9 mouse cellular contexts compared by ENCODE assay signal in genomic region chr14:122453996-122454738, GRCm38 (mm10). TPM values are rescaled to one million over a fixed set of nuclear protein-coding genes. Genes with fewer than 3 reads are reported as not detected.
DNase-seq lines count a peak whose midpoint lies in the region; ATAC-seq and TF ChIP-seq lines count a peak whose summit lies in the region.
"Had no signal": no experiment of that assay in that cellular context is flagged by ENCODE, and none has a peak within 500 bp of the region (broad histone marks: within the 10 kb centered on the region; RNA-seq: fewer than 3 reads in every experiment).

No protein-coding gene starts in this region.

- no peak for TF ChIP-seq CTCF in left cerebral cortex, adult 2 months (IDR thresholded peaks at IDR 0.05)

- H3K4me2 ChIP-seq in embryonic facial prominence, embryonic 15.5 days (replicated peaks), result peak overlapping the region; percentile 46; the same call in 1 of the 2 replicates
- H3K4me2 ChIP-seq in limb, embryonic 11.5 days (ENCODE audit: low read depth, severe bottlenecking), result peak overlapping the region; percentile 49; the same call in 1 of the 2 replicates
- peak overlapping the region; percentile 27; the same call in 1 of the 2 replicates for H3K4me2 ChIP-seq in neural tube, embryonic 14.5 days (ENCODE audit: low read depth, low read length)

- peak overlapping the region; percentile 52 for H3K27ac ChIP-seq in left cerebral cortex, adult 2 months
- H3K27ac ChIP-seq in embryonic facial prominence, embryonic 15.5 days (replicated peaks), result no peak overlapping the region
- no peak overlapping the region; the same call in 1 of the 2 replicates for H3K27ac ChIP-seq in limb, embryonic 11.5 days (replicated peaks; ENCODE audit: low read depth, low read length)
- no peak overlapping the region for H3K27ac ChIP-seq in neural tube, embryonic 14.5 days (ENCODE audit: low read depth, low read length)

- H3K9ac ChIP-seq in embryonic facial prominence, embryonic 15.5 days, result no peak overlapping the region
- no peak overlapping the region for H3K9ac ChIP-seq in limb, embryonic 11.5 days (ENCODE audit: low read length)
- no peak overlapping the region for H3K9ac ChIP-seq in neural tube, embryonic 14.5 days (replicated peaks; ENCODE audit: low read depth, low read length)

- H3K36me3 ChIP-seq in embryonic facial prominence, embryonic 15.5 days, result no peaks in the 10 kb centered on the region
- no peaks in the 10 kb centered on the region for H3K36me3 ChIP-seq in limb, embryonic 11.5 days (ENCODE audit: control insufficient read depth, insufficient read depth, low read length)
- H3K36me3 ChIP-seq in neural tube, embryonic 14.5 days (ENCODE audit: control insufficient read depth, insufficient read depth, low read length), result no peaks in the 10 kb centered on the region

- intact Hi-C loops in left cerebral cortex, adult 2 months (cut with DNase I), result loop anchor here (1.0 kb wide), 1 partner anchor 224 kb away; no protein-coding TSS in a partner anchor
- intact Hi-C loops in left cerebral cortex, postnatal 36 days (cut with DNase I), result loop anchor here (2.0 to 5.0 kb wide), 3 partner anchors 15 to 47 kb away; no protein-coding TSS in a partner anchor

- no peak for DNase-seq in left cerebral cortex, adult 2 months (ENCODE audit: extremely low spot score in 1 of 2, low spot score in 2 of 2)
- no peak for DNase-seq in left cerebral cortex, adult 18-20 months (ENCODE audit: low spot score in 2 of 2)
- no peak for DNase-seq in limb, embryonic 11.5 days (ENCODE audit: low spot score)
- DNase-seq in adrenal gland, postnatal 14 days, result no peak
- DNase-seq in MN1 (ENCODE audit: low spot score), result no peak
- no peak for DNase-seq in left cerebral cortex, postnatal 36 days (ENCODE audit: low spot score in 2 of 2)

- no peaks in the 10 kb centered on the region for H3K9me3 ChIP-seq in embryonic facial prominence, embryonic 15.5 days (replicated peaks)
- H3K9me3 ChIP-seq in limb, embryonic 11.5 days (ENCODE audit: control insufficient read depth, low read length), result no peaks in the 10 kb centered on the region
- no peaks in the 10 kb centered on the region for H3K9me3 ChIP-seq in neural tube, embryonic 14.5 days (ENCODE audit: control insufficient read depth, low read length)

- WGBS in embryonic facial prominence, embryonic 15.5 days, result 26% methylated on average over 12 of the region's 12 CpGs
- 9% methylated on average over 12 of the region's 12 CpGs for WGBS in limb, embryonic 11.5 days
- WGBS in neural tube, embryonic 14.5 days, result 5% methylated on average over 12 of the region's 12 CpGs

- H3K4me3 ChIP-seq in left cerebral cortex, adult 2 months, result peak overlapping the region; percentile 30
- H3K4me3 ChIP-seq in embryonic facial prominence, embryonic 15.5 days (replicated peaks), result peak overlapping the region; percentile 29; the same call in 1 of the 2 replicates
- H3K4me3 ChIP-seq in limb, embryonic 11.5 days (ENCODE audit: low read depth, low read length), result no peak overlapping the region
- H3K4me3 ChIP-seq in neural tube, embryonic 14.5 days (ENCODE audit: low read depth, low read length), result no peak overlapping the region

- peaks cover 65% of the 10 kb centered on the region for H3K27me3 ChIP-seq in embryonic facial prominence, embryonic 15.5 days
- H3K27me3 ChIP-seq in limb, embryonic 11.5 days (ENCODE audit: control insufficient read depth, insufficient read depth, low read length), result 0 out of 2 replicates have a peak, but pooled peaks cover 6% of the 10 kb centered on the region
- H3K27me3 ChIP-seq in neural tube, embryonic 14.5 days (ENCODE audit: control insufficient read depth, insufficient read depth, low read length), result peaks cover 22% of the 10 kb centered on the region

- H3K4me1 ChIP-seq in embryonic facial prominence, embryonic 15.5 days, result peaks cover 27% of the 10 kb centered on the region
- H3K4me1 ChIP-seq in limb, embryonic 11.5 days (ENCODE audit: control insufficient read depth, insufficient read depth, low read length), result peaks cover 29% of the 10 kb centered on the region
- H3K4me1 ChIP-seq in neural tube, embryonic 14.5 days (ENCODE audit: control insufficient read depth, insufficient read depth, low read length), result peaks cover 8% of the 10 kb centered on the region; the same call in 1 of the 2 replicates

- ATAC-seq in embryonic facial prominence, embryonic 15.5 days (ENCODE audit: insufficient number of reproducible peaks, low FRiP score, low TSS enrichment, low read depth), result no peak
- no peak for ATAC-seq in limb, embryonic 11.5 days (ENCODE audit: insufficient number of reproducible peaks, low FRiP score, low TSS enrichment, low read depth)
- peak; percentile 13; the same call in 1 of the 2 replicates for ATAC-seq in neural tube, embryonic 14.5 days (ENCODE audit: low read depth)

RNA-seq across cellular contexts. Expression of gene Gm5089, which starts 3.3 kb away (rescaled TPM):
- total RNA-seq in left cerebral cortex, adult 2 months (2021), result under 1 TPM; 0.28 to 0.34 TPM
- under 1 TPM; 0.28 to 0.35 TPM for total RNA-seq in left cerebral cortex, adult 18-20 months (2021)
- 0.08 TPM in 1 of 2 replicates, not detected in the other for polyA plus RNA-seq in embryonic facial prominence, embryonic 15.5 days (2015; fragmentation: Nextera tagmentation; extraction: Ambion mirVana)
- polyA plus RNA-seq in limb, embryonic 11.5 days (2014; fragmentation: Nextera tagmentation; extraction: Ambion mirVana), result 0.24 and 0.33 TPM in 2 replicates
- 0.27 and 0.81 TPM in 2 replicates for polyA plus RNA-seq in neural tube, embryonic 14.5 days (2014; fragmentation: Nextera tagmentation; extraction: Ambion mirVana)
- total RNA-seq in adrenal gland, postnatal 14 days (2021), result not detected in 2 replicates
- under 1 TPM in 1 of 2 experiments, not detected in 1; 0.25 TPM for total RNA-seq in left cerebral cortex, postnatal 36 days (2021)
- polyA plus RNA-seq: embryonic facial prominence, embryonic 11.5 days had no signal

RNA-seq across cellular contexts. Expression of gene Zic5, which starts 11.3 kb away (rescaled TPM):
- total RNA-seq in left cerebral cortex, adult 2 months (2021), result 1 to 10 TPM; 4.1 to 4.8 TPM
- 1 to 10 TPM; 3.0 to 4.0 TPM for total RNA-seq in left cerebral cortex, adult 18-20 months (2021)
- 0.09 and 0.89 TPM in 2 replicates for polyA plus RNA-seq in embryonic facial prominence, embryonic 15.5 days (2015; fragmentation: Nextera tagmentation; extraction: Ambion mirVana)
- polyA plus RNA-seq in limb, embryonic 11.5 days (2014; fragmentation: Nextera tagmentation; extraction: Ambion mirVana), result 11.3 and 12.5 TPM in 2 replicates
- polyA plus RNA-seq in neural tube, embryonic 14.5 days (2014; fragmentation: Nextera tagmentation; extraction: Ambion mirVana), result 7.8 and 7.9 TPM in 2 replicates
- total RNA-seq in adrenal gland, postnatal 14 days (2021), result 0.11 TPM in 1 of 2 replicates, not detected in the other
- 1 to 10 TPM; 3.6 to 4.3 TPM for total RNA-seq in left cerebral cortex, postnatal 36 days (2021)

RNA-seq across cellular contexts. Expression of gene Zic2, which starts 21.1 kb away (rescaled TPM):
- total RNA-seq in left cerebral cortex, adult 2 months (2021), result 10 to 100 TPM; 17.4 to 18.3 TPM
- 10 to 100 TPM; 19.0 to 20.2 TPM for total RNA-seq in left cerebral cortex, adult 18-20 months (2021)
- 0.09 and 0.32 TPM in 2 replicates for polyA plus RNA-seq in embryonic facial prominence, embryonic 15.5 days (2015; fragmentation: Nextera tagmentation; extraction: Ambion mirVana)
- 5.1 and 5.6 TPM in 2 replicates for polyA plus RNA-seq in limb, embryonic 11.5 days (2014; fragmentation: Nextera tagmentation; extraction: Ambion mirVana)
- 6.5 and 9.4 TPM in 2 replicates for polyA plus RNA-seq in neural tube, embryonic 14.5 days (2014; fragmentation: Nextera tagmentation; extraction: Ambion mirVana)
- total RNA-seq in adrenal gland, postnatal 14 days (2021), result 0.64 TPM in 1 of 2 replicates, not detected in the other
- 10 to 100 TPM; 12.7 to 19.1 TPM for total RNA-seq in left cerebral cortex, postnatal 36 days (2021)

RNA-seq across cellular contexts. Expression of gene Gm10837, which starts 36.2 kb away (rescaled TPM):
- not detected for total RNA-seq in left cerebral cortex, adult 2 months (2021)
- total RNA-seq in left cerebral cortex, adult 18-20 months (2021), result not detected
- polyA plus RNA-seq in embryonic facial prominence, embryonic 15.5 days (2015; fragmentation: Nextera tagmentation; extraction: Ambion mirVana), result not detected in 2 replicates
- polyA plus RNA-seq in limb, embryonic 11.5 days (2014; fragmentation: Nextera tagmentation; extraction: Ambion mirVana), result 0.16 and 0.19 TPM in 2 replicates
- 0.35 and 0.45 TPM in 2 replicates for polyA plus RNA-seq in neural tube, embryonic 14.5 days (2014; fragmentation: Nextera tagmentation; extraction: Ambion mirVana)
- total RNA-seq in adrenal gland, postnatal 14 days (2021), result not detected in 2 replicates
- total RNA-seq in left cerebral cortex, postnatal 36 days (2021), result not detected
- polyA plus RNA-seq: embryonic facial prominence, embryonic 11.5 days had no signal

Comparison
In these comparisons a context has a peak if more than half of its experiments do, and no peak if none do; other contexts are left out.
1. H3K4me3 ChIP-seq: peak in left cerebral cortex, adult 2 months (single experiment) and embryonic facial prominence, embryonic 15.5 days (single experiment); none in limb, embryonic 11.5 days (single experiment) and neural tube, embryonic 14.5 days (single experiment).
2. Peak in every context shown above with its lines, with median percentiles within 50 percentile points of each other: H3K4me2 ChIP-seq.